Mouse (Mus musculus) monocyte, adult 2 months (primary cell): ENCODE data around the gene Vac14.

Experiments used
- DNase-seq, 2 experiments: peaks; one replicate each; pipeline ENCODE4 v3.0.0; 2022; ENCODE audit warnings: low spot score in 2 of 2, low read depth in 1 of 2

Vac14 gene

DNA sequence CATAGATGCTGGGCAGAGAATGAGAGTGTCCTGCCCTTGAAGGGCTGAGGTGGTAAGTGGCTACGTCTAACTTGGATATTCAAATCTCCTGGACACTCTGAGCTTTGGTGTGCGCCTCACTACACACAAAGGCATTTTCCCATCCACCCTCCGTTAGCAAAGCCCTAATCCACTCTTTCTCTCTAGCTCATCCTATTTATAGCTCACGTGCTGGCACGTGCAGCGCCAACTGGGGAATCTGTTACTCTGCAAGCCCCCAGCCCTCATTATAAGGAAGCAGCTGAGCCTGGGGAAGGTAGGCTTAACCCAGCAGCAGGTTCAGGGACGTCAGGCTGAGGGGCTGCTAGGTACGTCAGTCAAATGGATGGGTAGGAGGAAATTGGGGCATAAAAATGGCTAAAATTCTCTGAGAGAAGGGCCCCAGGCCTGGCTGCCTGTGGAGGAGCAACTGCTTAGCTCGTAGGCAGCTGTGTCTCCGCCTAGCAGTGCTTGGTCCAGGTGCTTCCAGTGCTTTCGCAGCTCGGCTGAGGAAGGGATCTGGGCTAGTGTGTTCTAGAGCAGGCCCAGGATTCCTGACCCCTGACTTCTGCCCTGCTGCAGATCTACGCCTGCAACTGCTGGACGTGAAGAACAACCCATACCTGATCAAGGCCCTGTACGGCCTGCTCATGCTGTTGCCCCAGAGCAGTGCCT, 96.6 kb downstream of the Vac14 start:
- DNase-seq: no peak

DNA sequence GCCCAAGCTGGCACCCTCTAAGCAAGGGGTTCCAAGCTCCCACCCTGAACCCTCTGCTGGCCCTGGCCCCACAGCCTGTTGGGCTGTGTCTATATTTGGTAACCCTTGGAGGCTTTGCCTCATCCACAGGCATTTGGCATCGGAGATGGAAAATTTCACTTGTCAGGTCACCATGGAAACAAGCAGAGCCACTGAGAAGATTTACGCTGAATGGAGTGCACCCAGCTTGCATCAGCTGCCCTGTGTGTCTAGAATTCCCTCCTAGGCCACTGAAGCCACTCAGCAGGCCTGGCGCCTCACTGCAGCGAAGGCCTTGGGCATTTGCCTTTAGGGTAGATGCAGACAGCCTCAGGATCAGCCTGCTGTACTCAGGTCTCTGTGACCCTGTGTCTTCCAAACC, 97.7 kb downstream of the Vac14 start:
- DNase-seq: no peak

DNA sequence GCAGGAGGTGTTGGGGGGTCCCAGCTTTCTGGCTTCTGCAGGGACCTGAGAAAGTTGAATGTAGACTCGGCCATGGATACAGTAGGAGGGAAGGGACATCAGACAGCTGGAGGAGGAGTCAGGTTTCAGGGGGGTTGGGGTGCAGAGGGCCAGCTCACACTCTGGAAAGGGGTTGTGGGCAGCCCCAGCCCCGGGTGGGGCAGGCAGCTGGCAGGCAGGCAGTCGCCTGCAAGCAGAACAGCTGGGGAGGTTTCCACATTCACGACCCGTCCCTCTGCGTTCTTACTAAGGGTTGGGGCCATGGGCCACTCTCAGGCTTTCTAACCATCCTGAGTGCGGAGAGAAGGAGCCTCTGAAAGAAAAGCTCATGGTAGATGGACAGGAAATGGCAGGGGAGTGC, 98.7 kb downstream of the Vac14 start:
- no peak for DNase-seq

DNA sequence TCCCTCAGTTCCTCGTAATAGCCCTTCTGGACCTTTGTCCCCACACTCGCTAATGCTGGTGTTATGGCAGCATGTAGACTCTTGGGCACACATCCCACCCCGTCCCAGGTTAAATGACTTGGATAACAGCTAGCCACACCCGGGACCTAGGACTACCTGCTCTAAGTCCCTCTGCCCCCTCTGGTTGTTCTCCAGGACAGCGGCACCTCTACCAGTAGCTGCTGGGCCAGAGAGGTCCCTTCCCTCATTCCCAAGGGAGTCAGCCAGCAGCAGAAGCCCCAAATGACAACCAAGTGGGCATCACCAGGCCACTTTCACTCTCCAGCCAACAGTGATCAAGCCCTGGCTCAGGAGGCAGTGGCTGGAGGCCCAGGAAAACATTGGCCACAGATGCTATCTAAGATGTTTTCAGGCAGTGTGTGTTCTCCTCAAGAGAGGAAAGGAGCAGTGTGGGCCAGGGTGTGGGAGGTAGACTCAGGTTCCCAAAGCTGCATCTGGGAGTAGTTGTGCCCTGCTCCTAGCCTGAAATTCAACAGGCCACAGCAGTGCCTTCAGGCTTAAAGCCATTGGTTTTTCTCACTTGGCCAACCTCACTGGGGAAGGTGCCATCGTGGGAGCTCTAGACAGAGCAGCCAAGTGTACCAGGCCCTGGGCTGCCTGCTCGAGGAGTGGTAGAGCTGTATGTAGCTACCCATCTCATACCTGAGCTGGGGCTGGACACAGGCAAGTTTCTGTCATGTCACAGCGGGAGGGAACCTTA, 100.0 kb downstream of the Vac14 start:
- no peak for DNase-seq

DNA sequence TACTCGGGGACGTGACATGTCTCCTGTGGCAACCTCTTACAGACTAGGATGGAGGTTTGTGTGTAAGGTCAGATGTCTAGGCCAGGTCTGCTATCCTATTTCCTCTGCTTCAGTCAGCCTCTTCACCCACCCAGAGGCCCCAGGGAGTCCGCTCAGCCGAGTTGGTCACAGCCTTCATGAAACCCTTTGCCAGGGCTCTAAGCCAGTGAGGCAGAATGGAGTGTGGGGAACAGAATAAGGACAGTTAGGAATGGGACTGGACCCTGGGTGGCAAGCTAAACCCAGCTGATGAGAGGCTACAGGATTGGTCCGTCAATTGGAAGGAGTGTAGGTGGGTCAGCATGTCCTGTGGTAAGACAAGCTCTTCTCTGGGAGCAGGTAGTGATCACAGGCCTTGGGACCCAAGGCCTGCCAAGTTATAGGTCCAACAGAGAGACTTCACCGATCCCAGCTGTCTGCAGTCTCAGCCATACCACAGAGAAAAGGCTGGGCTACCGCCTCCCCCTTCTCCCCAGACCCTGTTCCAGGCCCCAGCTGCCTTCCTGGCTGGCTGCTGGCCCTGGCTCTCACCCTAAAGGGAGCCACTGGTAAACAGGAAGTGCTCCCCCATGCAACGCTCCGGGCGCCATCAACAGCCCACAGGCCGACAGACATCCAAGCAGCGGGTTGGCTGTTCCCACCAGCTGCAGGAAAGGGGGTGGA, 100.7 kb downstream of the Vac14 start:
- DNase-seq: no peak

DNA sequence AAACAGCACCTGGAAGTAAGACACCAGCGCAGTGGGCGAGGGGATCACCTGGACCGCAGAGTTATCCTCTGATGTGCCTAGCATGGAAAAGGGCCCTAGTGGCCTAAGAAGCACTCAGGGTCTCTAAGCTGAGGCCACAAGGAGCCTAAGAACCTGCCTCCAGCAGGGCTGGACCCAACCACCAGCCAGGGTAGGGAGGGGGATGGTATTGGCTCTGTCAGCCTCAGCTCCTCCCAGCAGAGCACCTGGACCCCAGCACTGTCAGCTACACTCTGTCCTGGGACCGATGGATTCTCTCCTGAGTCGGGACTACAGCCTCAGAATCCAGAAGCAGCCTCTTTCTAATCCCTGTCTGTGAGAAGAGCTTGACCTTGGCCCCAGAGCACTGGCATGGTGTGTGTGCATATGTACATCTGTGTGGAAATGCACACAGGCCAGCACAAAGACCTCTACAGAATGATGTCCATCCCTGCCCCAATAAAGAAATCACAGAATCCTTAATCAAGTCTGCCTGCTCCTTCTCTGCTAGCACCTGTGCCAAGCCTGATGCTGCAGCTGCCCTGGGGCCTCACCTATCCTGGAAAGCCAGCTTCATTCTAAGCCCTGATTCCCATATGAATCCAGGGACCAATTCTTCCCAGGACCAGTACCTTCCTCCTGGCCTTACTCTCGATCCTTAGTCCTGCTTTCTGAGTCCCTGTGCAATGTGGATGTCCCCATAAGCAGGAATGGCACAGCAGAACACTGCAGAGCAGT, 101.7 kb downstream of the Vac14 start:
- DNase-seq: no peak

DNA sequence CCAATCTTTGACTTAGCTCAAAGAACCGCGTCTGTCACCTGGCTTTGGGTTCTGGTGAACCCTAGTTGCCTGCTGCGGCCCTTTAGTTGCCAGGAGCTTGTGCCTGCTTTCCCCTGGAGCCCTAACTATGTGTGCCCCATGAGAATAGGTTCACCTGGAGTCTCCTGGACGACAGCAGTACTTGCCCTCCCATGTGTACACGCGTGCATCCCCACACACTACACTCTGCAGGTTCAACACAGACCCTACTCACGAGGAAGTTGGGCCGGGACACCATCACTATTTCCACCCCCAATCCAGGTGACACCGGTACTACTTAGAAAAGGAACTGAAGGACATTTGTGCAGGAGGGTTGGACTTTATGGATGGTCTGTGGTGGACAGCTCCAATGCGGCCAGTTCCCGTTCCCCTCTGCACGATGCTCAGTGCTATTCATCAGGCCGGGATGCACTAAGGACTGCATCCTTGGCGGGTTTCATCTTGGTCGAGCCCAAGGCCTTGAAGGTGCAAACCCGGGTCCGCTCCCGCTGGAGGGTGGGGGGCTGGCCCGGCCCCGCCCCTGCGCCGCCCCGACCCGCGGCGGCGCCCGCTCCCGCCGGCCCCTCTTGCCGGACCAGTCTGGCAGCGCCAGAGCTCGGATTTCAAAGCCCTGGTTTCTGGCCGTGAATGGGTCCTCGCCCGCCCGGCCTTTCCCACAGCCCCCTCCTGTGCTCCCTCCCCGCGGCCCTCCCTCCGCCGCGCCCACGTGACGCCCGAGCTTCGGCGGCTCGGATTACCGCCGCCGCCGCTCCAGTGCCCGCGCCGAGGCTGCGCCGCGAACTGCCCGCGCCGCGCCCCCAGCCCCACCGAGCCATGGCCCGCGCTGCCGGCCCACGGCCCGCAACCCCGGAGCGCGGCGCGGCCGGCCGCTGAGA, 102.6 kb downstream of the Vac14 start, which contains the start of gene Mtss1l:
Mtss1l (plus strand) TSS at position 792 of the 914 bp plus-strand sequence.
- DNase-seq: no peak

DNA sequence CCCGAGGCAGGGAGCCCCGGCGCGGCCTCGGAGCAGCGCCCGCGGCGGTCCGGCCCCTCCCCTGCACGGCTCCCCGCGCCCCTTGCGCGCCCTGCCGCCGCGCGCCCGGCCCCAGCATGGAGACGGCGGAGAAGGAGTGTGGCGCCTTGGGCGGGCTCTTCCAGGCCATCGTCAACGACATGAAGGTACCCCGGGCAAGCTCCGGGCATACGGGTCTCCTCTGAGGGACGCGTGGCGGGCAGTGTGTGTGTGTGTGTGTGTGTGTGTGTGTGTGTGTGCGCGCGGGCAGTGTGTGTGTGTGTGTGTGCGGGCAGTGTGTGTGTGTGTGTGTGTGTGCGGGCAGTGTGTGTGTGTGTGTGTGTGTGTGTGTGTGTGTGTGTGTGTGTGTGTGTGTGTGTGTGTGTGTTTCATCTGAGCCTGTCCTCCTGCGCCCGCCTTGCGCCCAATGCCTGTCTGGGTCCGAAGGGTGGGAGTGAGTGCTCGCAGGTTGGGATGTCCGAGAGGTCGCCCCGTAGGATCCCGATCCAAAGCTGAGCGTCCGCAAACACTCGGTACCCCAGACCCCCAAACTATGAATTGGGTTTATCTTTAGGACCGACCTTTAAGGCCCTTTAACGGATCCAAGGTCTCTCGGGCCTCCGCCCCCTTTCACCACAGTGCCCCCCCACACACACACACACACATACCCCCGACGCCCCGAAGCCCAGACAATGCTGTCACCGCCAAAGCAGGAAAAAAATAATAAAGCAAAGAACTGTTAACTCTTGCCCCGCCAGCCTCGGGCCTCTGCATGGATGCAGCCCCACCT, 103.4 kb downstream of the Vac14 start:
- no peak for DNase-seq

DNA sequence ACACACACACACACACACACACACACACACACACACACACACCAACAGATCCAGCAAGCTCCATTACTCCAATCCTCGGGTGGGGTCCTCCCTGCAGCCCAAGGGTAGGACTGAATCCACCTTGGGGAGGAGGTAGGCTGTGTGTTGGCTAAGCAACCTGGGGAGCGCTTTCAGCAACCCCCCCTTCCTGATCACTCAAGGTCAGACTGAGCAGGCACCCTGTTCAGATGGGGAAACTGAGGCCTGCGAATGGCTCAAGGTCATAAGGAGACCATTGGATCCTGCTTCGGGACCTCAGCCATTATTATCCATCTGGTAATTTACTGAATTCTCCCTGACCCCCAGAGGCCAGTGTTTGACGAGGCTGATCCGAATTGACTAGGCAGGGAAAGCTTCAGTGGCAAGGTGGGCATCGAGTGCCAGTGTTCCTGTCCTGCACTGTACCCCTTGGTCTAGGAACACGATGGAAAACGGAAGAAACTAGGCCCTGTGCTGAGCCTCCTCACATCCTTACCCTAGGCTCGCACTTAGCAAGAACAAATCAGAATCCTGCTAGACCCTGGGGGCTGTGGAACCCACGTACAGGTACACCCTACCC, 104.1 kb downstream of the Vac14 start:
- no peak for DNase-seq

DNA sequence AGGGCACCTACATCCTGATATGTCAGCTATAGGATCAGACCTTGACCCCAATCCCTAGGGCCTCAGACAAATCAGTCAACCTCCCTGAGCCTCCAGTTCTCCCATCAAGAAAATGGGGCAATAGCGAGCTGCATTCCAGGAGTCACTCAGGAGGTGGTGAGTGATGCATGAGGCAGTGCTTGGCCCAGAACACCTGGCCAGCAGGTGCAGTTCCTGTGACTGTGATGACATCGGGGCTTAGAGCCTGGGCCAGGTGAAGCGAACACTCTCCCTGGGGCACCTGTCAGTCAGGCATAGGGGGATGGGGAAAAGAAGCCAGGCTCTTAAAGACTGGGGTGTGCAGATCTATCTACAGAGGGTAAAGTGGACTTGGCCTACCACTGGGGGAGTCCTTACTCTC, 106.1 kb downstream of the Vac14 start:
- DNase-seq: no peak

DNA sequence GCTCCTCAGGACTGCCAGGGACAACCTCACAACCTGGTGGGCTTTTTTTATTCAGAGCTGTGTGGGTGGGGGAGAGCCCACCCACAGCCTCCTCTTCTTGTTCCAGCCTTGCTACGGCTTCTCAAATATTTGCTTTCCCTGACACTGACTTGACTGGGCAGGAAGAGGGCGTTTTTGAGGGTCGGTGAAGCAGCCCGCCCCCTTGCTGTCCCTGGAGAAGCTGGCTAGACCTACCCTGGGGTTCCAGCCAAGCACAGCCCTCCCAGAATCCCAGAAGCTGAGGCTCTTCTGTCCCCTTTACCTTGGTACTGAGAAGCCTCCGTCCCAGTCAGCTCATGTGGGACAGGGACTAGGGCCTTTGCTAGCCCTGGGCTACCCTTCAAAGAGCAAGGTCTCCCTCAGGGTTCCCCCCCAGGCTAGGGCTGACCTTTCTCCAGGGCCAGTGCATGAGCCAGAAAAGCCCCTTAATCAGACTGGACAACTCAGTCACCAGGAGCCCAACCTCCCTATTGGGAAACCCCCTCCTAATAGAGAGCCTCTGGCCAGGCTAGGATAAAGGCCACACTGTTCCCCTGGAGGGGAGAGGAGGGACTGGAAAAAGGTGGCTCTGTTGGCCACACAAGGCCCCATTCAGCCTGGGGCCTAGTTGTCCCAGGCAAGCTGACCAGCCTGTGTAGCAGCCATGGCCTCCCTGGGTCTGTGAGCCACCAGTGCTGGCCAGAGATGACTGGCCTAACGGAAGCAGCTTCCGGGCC, 106.9 kb downstream of the Vac14 start:
- no peak for DNase-seq

DNA sequence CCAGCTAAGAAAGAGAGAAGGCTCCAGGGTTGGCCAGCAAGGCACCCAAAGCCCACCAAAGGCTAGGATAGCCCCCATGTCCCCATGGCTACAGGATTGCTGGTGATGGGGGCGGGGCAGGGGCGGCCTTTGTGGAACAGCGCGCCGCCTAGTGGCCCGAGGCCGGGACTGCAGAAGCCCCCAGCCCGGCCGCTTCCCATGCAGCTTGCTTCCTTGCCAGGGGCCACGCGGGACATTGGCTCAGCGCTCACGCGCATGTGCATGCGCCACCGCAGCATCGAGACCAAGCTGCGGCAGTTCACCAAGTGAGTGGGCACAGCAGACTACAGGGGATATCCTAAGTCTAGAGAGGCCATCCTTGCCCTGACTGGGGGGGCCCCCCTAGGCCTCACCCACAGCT, 108.5 kb downstream of the Vac14 start:
- DNase-seq: no peak

DNA sequence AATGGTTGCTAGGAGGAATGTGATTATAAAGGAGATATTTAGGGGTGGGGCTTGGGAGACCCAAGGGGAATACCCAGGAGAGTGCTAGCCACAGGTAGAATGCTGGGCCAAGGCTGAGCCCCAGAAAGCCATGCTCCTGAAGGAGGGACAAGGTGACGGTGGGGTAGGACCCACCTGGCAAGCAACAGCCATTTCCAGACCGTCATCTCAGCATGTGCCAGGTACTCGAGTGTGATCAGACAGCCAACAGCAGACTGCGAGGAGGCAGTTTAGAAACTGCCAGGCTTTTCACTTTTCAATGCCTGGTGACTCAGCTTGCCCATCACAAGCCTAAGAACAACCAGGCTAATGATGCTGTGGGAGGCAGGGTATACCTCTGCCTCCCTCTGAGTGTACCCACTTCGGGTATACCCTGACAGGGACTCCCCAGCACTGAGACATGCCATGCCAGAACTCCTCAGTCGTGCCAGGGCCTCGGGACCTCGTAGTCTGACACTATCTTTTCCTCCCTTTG, 113.0 kb downstream of the Vac14 start:
- DNase-seq: no peak

DNA sequence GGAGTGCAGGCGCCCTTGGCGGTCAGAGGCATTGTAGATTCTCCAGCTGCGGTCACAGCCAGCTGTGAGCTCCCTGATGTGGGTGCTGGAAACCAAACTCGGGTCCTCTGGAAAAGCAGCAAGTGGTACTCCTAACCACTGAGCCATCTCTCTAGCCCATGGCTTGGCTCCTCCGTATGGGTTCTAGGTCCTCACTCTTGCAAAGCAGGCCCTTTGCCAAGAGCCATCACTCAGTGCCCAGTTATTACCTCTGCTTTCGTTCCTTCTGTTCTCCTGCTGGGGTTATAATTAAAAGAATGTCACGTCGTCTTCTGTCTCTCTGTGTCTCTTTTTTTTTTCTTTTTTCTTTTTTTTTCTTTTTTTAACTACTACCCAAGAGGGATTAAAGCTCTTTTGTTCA, 114.7 kb downstream of the Vac14 start:
- DNase-seq: no peak

DNA sequence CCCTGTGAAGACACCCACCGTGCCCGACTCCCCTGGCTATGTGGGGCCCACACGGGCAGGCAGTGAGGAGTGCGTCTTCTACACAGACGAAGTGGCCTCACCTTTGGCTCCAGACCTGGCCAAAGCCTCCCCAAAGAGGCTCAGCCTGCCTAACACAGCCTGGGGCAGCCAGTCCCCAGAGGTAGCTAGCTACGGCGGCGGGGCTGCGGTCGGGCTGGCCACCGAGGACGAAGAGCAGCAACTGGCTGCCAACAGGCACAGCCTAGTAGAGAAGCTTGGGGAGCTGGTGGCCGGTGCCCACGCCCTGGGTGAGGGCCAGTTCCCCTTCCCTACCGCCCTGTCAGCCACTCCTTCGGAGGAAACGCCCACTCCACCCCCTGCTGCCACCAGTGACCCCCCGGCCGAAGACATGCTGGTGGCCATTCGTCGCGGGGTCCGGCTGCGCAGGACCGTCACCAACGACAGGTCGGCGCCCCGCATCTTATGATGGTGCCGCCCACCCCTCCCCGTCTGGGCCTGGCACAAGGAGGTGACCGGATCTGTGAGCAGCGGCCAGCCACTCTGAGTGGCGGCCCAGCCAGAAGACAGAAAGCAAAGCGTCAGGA, 120.3 kb downstream of the Vac14 start:
- no peak for DNase-seq

DNA sequence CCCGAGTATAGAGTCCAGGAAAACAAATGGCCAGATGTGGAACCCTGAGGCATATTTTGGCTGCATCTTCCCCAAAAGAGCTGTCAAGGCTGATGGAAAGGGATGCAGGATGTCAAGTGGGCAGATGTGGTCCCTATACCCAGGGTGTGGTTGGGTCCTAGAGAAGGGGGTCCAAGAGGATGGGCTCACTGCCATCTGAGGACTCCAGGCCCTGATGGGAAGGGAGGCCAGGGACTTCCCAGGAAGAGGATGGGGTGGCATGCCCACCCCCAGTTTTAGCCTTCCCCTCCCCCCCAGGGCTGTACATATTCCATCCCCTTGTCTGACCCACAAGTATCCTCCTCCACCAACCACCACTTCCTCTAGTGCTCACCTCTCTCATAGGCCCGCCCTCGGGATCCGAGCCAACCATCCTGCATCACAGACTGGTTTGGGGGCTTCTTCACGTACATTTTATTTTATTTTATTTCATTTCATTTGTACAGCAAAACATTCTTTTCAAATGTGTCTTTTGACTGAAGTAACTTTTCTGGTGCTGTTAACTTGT, 122.3 kb downstream of the Vac14 start:
- no peak for DNase-seq

DNA sequence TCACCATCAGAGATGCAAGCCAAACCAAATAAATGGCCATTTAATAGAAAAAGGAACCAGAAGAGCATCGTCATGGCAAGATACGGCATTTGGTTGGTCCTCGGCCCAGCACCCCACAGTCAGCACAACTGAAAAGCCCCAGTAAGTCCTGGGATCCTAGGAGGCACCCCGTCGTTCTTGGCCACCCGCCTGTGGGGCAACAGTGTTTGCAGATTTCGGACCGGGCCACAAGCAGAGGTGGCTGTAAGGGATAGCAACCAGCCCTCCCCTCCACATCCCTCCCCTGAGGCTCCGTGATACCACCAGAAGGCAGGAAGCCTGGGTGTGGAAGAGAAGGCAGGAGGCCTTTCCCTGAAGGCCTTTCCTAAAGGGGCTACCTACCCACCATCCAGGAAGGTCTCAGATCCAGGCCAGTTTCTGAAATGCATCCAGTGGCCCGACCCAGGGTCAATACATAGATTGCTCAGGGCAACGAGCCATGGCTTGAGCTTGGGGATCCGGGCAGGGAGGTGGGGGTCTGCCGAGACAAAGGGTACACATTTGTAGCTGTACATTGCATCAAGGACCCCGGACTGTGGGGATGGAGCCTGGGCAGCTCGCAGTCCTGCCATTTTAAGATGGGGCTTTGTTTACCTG, 123.5 kb downstream of the Vac14 start:
- DNase-seq: no peak
